Mouse (Mus musculus) frontal cortex, postnatal 10 days (tissue): ENCODE data around the gene Fgl2.
A peak's percentile ranks its signal among the peaks of the same experiment; 100 is the strongest.
"Not testable (repeated sequence)": the region's sequence is repeated elsewhere in the genome, so short reads cannot be mapped to it uniquely, and the experiment has no call there.

Experiments used
- DNase-seq, 2 experiments: peaks; one replicate each; pipeline ENCODE4 v3.0.0; 2022; ENCODE audit warnings: low spot score in 2 of 2, mixed read lengths in 1 of 2

Fgl2 gene

DNA sequence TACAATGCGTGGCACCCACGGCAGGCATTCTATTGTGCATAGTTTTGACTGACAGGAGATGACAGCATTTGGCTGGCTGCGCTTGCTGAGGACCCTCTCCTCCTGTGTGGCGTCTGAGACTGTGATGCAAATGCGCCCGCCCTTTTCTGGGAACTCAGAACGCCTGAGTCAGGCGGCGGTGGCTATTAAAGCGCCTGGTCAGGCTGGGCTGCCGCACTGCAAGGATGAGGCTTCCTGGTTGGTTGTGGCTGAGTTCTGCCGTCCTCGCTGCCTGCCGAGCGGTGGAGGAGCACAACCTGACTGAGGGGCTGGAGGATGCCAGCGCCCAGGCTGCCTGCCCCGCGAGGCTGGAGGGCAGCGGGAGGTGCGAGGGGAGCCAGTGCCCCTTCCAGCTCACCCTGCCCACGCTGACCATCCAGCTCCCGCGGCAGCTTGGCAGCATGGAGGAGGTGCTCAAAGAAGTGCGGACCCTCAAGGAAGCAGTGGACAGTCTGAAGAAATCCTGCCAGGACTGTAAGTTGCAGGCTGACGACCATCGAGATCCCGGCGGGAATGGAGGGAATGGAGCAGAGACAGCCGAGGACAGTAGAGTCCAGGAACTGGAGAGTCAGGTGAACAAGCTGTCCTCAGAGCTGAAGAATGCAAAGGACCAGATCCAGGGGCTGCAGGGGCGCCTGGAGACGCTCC is at the start of gene Fgl2:
Gene Fgl2 (plus strand): TSS at position 150 of the 687 bp plus-strand sequence.
- peak; percentile 13 to 37 for DNase-seq

- no peak for DNase-seq
These were observed 45.9 kb upstream of the Fgl2 start for GRCm38 (mm10) chr5:21326494-21326893.

DNA sequence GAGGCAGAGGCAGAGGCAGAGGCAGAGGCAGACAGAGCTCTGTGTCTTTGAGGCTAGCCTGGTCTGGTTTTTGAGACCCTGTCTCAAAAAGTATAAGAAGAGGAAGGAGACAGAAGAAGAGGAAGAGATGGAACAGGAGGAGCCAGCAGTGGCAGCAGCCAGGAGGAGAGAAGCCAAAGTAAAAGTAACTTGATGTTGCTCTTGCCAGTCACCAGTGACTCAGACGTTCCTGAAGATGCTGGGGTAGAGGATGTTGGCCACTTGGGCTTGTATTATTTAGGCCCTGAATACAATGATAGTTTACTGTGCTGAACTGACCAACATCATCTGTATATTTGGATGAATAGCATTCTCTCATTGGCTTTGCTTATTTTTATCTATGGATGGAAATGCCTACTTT is 43.9 kb upstream of the Fgl2 start:
- no peak for DNase-seq

- DNase-seq: no peak
These were observed 42.5 kb upstream of the Fgl2 start for GRCm38 (mm10) chr5:21329672-21330665.

- no peak for DNase-seq
These were observed 40.8 kb upstream of the Fgl2 start for GRCm38 (mm10) chr5:21331656-21332055.

DNA sequence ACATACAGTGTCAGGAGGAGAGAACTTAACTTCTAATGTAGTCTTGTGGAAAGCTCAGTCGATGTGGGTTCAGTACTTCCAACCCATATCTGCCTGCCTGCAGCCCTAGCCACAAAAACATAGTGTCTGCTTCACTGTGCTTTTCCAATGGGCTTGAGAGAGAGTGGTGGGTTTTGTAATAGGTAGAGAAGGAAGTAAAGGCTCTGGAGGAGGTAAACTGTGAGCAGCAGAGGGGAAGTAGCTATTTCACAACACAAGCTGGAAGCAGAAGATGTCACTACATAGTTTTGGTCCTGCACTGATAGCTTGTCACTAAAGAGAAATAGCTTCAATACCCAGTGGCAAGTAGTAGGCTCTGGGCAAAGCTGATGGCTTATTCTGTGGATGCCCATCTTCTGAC is 40.3 kb upstream of the Fgl2 start:
- DNase-seq: no peak

DNA sequence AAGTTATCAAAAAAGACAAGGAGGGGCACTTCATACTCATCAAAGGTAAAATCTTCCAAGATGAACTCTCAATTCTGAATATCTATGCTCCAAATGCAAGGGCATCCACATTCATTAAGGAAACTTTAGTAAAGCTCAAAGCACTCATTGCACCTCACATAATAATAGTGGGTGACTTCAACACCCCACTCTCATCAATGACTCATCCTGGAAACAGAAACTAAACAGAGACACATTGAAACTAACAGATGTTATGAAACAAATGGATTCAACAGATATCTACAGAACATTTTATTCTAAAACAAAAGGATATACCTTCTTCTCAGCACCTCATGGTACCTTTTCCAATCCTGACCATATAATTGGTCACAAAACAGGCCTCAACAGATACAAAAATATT is 30.2 kb upstream of the Fgl2 start:
- DNase-seq: not testable (repeated sequence)

DNA sequence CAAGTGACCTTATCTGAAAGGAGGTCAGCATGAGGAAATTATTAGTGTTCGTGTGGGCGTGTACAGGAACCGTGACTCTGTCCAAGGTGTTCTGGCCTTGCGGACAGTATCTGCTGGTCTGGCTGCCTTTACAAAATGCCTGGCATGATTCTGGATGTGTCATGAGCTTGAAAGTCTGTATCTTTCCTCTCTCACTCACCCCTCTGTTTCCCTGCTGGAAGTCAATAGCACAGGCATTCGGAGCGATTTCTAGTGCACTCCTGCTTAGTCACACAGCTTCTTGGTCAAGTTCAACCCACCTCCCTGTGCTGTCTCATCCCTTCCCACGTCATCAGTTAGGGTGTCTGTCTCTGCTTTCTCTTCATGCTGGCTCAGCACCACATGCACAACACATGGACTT is 24.1 kb upstream of the Fgl2 start:
- no peak for DNase-seq

GRCm38 (mm10) chr5:21351678-21352077 is 20.8 kb upstream of the Fgl2 start:
- no peak for DNase-seq

DNA sequence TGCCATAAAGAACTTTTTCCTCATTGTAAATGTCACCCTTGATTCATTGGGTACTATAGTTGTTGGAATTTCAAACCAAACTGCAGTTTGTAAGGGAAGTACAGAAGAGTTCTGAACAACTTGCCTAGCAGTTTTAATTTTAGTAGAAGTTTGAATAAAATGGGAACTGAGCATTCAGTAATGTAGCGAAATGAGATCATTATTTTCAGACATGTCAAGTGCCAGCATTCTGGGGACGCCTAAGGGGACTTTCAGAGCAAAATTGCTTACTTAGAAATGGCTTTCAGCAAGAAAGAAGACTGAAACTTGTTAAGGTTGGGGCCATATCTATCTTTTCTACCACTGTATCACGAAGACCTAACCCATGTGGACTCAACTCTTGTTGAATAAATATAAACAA is 13.8 kb upstream of the Fgl2 start:
- no peak for DNase-seq

DNA sequence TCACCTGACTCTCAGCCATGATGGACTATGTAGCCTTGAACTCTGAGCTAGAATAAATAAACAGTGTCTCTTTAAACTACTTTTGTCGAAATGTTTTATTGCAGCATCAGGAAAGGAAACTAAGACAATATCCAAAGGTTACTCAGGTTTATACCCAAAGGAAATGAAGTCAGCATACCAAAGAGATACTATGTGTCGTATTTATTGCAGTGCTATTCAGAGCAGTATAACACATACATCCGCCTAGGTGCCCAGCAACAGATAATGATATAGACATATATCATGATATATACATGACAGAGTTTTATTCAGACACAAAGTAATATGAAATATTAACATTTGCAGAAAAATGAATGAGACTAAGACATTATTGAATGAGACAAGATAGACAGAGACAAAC is 9.1 kb upstream of the Fgl2 start:
- no peak for DNase-seq

- DNase-seq: no peak
These were observed 5.9 kb upstream of the Fgl2 start for GRCm38 (mm10) chr5:21366338-21367053.

DNA sequence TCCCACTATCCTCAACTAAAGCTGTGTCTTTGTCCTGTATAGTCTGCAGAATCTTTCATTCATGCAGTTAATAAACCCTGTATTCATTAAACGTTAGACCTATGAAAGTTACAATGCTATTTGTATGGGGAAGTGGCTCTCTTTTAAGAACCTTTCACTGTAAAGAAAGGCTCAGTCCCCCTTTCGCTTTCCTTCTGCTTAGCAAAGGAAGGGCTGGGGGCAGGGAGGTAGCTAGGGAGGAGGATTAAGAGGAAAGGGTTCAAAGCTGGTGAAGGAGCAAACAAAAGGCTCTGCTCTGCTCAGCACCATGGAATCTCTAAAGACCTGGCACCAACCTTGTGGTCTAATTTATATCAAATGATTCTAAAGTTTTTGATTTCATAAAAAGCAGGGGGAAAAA is 4.9 kb upstream of the Fgl2 start:
- DNase-seq: no peak

GRCm38 (mm10) chr5:21370218-21370947 is 2.1 kb upstream of the Fgl2 start:
- DNase-seq: no peak

- no peak for DNase-seq
These were observed 522 bp upstream of the Fgl2 start for GRCm38 (mm10) chr5:21371920-21372319.

GRCm38 (mm10) chr5:21373180-21373518 is 707 bp downstream of the Fgl2 start:
- no peak for DNase-seq

GRCm38 (mm10) chr5:21376935-21377334 is 4.5 kb downstream of the Fgl2 start:
- DNase-seq: no peak

DNA sequence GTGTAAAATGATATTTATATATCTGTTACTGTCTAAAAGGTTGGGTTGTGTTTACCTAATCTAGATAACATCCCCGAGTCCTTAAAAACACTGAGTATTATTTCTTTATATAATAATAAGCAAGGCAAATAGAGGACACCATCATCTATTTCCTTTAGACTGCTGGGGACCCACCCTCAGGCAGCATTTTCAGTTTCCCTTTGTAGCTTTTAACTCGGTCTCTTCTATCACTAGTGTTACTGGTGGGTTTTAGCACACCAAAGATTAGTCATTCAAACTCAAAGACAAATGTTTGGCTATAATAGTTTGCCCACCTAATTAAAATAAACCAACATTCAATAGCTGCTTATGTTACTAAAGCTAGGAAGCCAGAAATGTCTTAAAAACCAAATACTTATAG is 6.0 kb downstream of the Fgl2 start:
- DNase-seq: no peak

- DNase-seq: no peak
These were observed 9.5 kb downstream of the Fgl2 start for GRCm38 (mm10) chr5:21381986-21382385.

- DNase-seq: no peak
These were observed 10.2 kb downstream of the Fgl2 start for GRCm38 (mm10) chr5:21382678-21383077.

GRCm38 (mm10) chr5:21383392-21384251 is 11.2 kb downstream of the Fgl2 start:
- no peak for DNase-seq
